Mouse (Mus musculus) heart, adult 2 months (tissue): ENCODE results near the gene Galm.

Source experiments
- CTCF ChIP-seq: fragments of 200-600 bp; IDR thresholded peaks from 2 replicates; pipeline ENCODE4 v1.8.1; 2022; ENCODE audit warnings: antibody characterized with exemption, mild to moderate bottlenecking, moderate library complexity
- POLR2A ChIP-seq: fragments of 200-500 bp; IDR thresholded peaks from 2 replicates; pipeline ENCODE4 v1.6.1; 2011; ENCODE audit warnings: mild to moderate bottlenecking, low read depth, low read length, control low read depth; ENCODE audit not compliant: insufficient read depth

DNA sequence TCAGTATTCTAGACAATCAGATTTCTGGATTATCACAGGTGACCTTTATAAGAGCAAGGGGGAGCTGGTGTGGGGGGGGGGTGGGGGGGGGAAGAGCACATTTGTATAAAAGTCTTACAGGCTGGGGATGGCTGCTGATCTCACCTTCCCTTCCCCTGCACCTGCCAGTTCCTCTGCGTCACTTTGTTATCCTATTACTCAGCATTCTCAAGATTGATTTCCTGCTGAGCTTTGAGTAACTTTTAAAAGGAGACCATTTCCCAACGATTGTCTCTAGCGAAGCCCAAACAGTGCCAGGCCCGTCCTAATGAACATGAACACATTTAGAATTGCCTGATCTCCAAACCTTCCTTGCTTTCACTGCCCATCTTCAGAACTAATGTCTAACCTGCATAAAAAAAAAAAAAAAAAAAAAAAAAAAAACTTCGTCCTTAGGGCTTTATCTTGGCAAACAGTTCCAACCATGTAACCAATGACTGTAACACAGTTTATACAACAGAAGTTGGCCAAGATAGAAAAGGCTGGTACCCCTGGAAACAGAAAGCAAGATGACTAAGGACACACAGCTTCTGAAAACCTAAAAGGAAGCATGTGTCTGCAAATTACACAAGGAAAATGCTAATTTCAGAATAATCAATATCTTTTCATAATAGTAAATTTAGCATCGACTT is 35.3 kb upstream of the Galm start:
- TF ChIP-seq POLR2A = no peak
- no peak for TF ChIP-seq CTCF
